Mouse (Mus musculus): ENCODE results near the gene Sod1. TPM values are rescaled to one million over a fixed set of nuclear protein-coding genes. Genes with fewer than 3 reads are reported as not detected.
A peak's percentile ranks its signal among the peaks of the same experiment; 100 is the strongest.

Sod1 gene
- total and polyA plus RNA-seq, 2 experiments from 2014 or later = 222 to 1,411 TPM

DNA sequence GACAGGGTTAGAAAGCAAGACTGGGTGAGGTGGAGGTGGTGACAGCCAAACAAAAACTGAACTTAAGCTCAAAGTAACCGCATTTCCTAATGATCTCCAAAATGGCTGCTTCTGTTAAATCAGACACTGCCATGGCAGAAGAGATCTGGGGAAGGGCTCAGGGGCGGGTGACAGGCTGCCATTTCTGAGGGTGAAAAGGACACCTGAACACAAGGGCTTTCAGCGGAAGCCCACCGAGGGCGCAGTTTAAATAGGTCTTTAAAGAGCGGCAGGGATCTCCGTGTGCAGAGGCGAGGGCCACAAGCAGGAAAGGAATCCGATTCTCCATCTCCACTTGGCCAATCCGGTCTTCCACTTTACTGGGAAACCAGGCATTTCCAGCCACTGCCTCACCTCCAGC lies 13.1 kb downstream of the Sod1 start:
- Histone ChIP-seq H3K9ac (replicated peaks; ENCODE audit: low read depth, low read length) (no peak overlapping the region), H3K36me3 (replicated peaks; ENCODE audit: control insufficient read depth, insufficient read depth, low read length) (peaks cover 18% of the 10 kb centered on the region), H3K4me1 (ENCODE audit: control insufficient read depth, insufficient read depth) (peaks cover 12% of the 10 kb centered on the region), H3K9me3 (replicated peaks; ENCODE audit: control insufficient read depth, low read length) (no peaks in the 10 kb centered on the region), H3K4me2 (ENCODE audit: low read depth, low read length) (no peak overlapping the region), H3K4me3 (ENCODE audit: low read depth, low read length) (no peak overlapping the region), H3K27me3 (ENCODE audit: control insufficient read depth, insufficient read depth, low read length) (no peaks in the 10 kb centered on the region), H3K27ac (ENCODE audit: low read depth) (no peak overlapping the region)
- ATAC-seq (ENCODE audit: insufficient read depth, low read depth) = no peak
- 94% methylated on average over 10 of the region's 10 CpGs for WGBS
- DNase-seq (ENCODE audit: low spot score) = no peak
- no peak for TF ChIP-seq CTCF (IDR thresholded peaks at IDR 0.05; ENCODE audit: low read depth)

DNA sequence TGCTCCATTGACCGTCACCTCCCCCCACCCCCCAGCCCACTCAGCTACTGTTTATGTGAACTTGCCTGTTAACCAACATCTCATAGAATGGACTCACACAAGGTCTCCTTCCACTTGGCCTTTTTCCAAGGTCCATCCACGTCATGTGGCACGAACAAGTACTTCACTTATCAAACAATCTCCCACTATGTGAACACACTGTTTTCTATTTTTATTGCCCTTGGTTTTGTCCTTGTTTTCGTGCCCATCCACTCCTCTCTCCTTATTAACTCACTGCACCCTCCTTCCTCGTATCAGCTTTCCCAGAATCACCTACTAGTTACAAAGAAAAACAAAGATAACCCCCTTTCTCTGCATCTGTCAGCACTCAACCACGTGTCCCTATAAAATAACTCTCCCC lies 14.1 kb downstream of the Sod1 start:
- ATAC-seq (ENCODE audit: insufficient read depth, low read depth) = peak; percentile 55; the same call in 1 of the 2 replicates
- Histone ChIP-seq H3K4me1 (ENCODE audit: control insufficient read depth, insufficient read depth) (peaks cover 12% of the 10 kb centered on the region), H3K27me3 (ENCODE audit: control insufficient read depth, insufficient read depth, low read length) (no peaks in the 10 kb centered on the region), H3K4me3 (ENCODE audit: low read depth, low read length) (no peak overlapping the region), H3K36me3 (replicated peaks; ENCODE audit: control insufficient read depth, insufficient read depth, low read length) (peaks cover 21% of the 10 kb centered on the region), H3K9ac (replicated peaks; ENCODE audit: low read depth, low read length) (no peak overlapping the region), H3K4me2 (ENCODE audit: low read depth, low read length) (no peak overlapping the region), H3K9me3 (replicated peaks; ENCODE audit: control insufficient read depth, low read length) (no peaks in the 10 kb centered on the region), H3K27ac (ENCODE audit: low read depth) (peak overlapping the region; percentile 55; the same call in 1 of the 2 replicates)
- TF ChIP-seq EP300 (IDR thresholded peaks at IDR 0.05; ENCODE audit: low read depth) (no peak), CTCF (IDR thresholded peaks at IDR 0.05; ENCODE audit: low read depth) (no peak)
- peak; percentile 23 for DNase-seq (ENCODE audit: low spot score)
- 21% methylated on average over 6 of the region's 6 CpGs for WGBS

DNA sequence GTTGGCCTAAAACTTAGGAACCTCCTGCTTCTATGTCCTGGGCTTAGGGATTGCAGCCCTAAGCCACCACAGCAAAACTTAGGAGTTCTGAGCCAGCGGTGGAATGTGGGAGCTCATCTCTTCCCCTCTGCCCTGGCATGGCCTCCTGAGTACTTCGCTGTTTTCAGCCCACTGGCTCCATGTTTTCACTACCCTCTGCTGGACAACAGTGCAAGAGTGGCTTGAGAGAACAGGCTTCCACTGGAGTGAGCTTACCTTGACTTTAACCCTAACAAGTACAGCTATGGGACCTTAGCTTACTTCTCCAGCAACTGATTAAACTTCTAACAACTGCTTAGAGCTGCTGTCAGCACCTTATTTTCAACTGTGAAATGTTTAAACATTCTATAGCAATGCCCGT lies 14.6 kb downstream of the Sod1 start:
- peak overlapping the region; percentile 55 for H3K27ac ChIP-seq (ENCODE audit: low read depth)

DNA sequence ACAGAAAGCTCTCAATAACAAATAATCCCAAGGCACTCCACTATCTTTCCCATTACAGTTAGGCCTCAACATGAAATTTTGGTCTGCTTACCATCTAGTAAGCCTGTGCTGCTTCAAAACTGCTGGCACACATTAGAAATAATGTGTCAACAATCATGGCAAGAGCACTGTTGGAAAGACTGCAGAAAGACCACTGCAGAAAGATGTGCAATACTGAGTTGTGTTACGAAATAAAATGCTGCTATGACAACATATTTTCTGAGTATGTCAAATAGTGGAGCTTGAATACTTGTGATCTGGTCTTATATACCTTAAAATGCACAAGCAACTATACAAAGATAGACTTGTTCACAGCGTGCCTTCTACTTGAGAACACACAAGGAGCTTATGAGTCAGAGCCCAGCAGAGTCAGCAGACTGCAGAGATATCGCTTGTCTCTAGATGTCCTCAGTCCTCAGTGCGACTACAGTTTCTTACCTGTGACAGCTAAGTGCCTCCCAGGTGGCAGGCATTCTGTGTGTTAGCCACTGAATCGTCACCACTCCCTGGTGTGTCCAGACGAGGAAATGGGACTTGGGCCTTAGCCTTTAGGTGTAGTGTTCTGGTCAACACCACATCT lies 18.7 kb downstream of the Sod1 start:
- Histone ChIP-seq H3K4me2 (ENCODE audit: low read depth, low read length) (no peak overlapping the region), H3K4me3 (ENCODE audit: low read depth, low read length) (no peak overlapping the region), H3K27me3 (ENCODE audit: control insufficient read depth, insufficient read depth, low read length) (no peaks in the 10 kb centered on the region), H3K27ac (ENCODE audit: low read depth) (no peak overlapping the region), H3K9me3 (replicated peaks; ENCODE audit: control insufficient read depth, low read length) (no peaks in the 10 kb centered on the region), H3K36me3 (replicated peaks; ENCODE audit: control insufficient read depth, insufficient read depth, low read length) (peaks cover 60% of the 10 kb centered on the region), H3K9ac (replicated peaks; ENCODE audit: low read depth, low read length) (no peak overlapping the region), H3K4me1 (ENCODE audit: control insufficient read depth, insufficient read depth) (peaks cover 11% of the 10 kb centered on the region)
- DNase-seq (ENCODE audit: low spot score) = no peak
- 85% methylated on average over 6 of the region's 6 CpGs for WGBS
- no peak for ATAC-seq (ENCODE audit: insufficient read depth, low read depth)
- TF ChIP-seq CTCF (IDR thresholded peaks at IDR 0.05; ENCODE audit: low read depth) (no peak), EP300 (IDR thresholded peaks at IDR 0.05; ENCODE audit: low read depth) (no peak)

More for the DNA sequence above, 14.6 kb downstream of the Sod1 start:
- peak; percentile 20 for DNase-seq (ENCODE audit: low spot score)
- H3K9me3 ChIP-seq (replicated peaks; ENCODE audit: control insufficient read depth, low read length) = no peaks in the 10 kb centered on the region
- TF ChIP-seq CTCF (IDR thresholded peaks at IDR 0.05; ENCODE audit: low read depth) (peak; percentile 42), EP300 (IDR thresholded peaks at IDR 0.05; ENCODE audit: low read depth) (no peak)
- H3K4me3 ChIP-seq (ENCODE audit: low read depth, low read length) = no peak overlapping the region
- no peak overlapping the region for H3K4me2 ChIP-seq (ENCODE audit: low read depth, low read length)
- no peak overlapping the region for H3K9ac ChIP-seq (replicated peaks; ENCODE audit: low read depth, low read length)
- WGBS = 52% methylated on average over 3 of the region's 3 CpGs
- peak; percentile 75 for ATAC-seq (ENCODE audit: insufficient read depth, low read depth)
- peaks cover 21% of the 10 kb centered on the region for H3K36me3 ChIP-seq (replicated peaks; ENCODE audit: control insufficient read depth, insufficient read depth, low read length)
- peaks cover 12% of the 10 kb centered on the region for H3K4me1 ChIP-seq (ENCODE audit: control insufficient read depth, insufficient read depth)
- H3K27me3 ChIP-seq (ENCODE audit: control insufficient read depth, insufficient read depth, low read length) = no peaks in the 10 kb centered on the region

DNA sequence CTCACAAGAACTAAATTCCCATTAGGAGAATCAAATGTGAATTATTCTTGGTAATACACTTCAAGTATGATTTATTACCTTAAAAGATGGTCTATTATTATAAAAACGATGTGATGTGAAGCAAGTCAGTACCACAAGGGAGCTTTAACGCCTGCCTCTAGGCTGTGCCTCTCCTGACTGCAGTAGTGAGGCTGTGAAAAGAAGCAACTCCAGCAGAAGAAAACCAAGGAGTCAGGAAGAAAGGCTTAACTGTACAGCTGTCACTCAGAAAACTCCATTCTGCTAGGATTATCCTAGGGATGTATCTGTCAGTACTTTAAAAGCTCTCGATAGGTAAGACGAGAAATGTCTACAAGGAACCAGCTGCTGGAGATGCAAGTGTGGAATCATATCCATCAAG lies 21.3 kb downstream of the Sod1 start:
- Histone ChIP-seq H3K36me3 (replicated peaks; ENCODE audit: control insufficient read depth, insufficient read depth, low read length) (peaks cover 84% of the 10 kb centered on the region), H3K9ac (replicated peaks; ENCODE audit: low read depth, low read length) (no peak overlapping the region), H3K4me2 (ENCODE audit: low read depth, low read length) (no peak overlapping the region), H3K9me3 (replicated peaks; ENCODE audit: control insufficient read depth, low read length) (no peaks in the 10 kb centered on the region), H3K27me3 (ENCODE audit: control insufficient read depth, insufficient read depth, low read length) (no peaks in the 10 kb centered on the region), H3K27ac (ENCODE audit: low read depth) (no peak overlapping the region), H3K4me3 (ENCODE audit: low read depth, low read length) (no peak overlapping the region), H3K4me1 (ENCODE audit: control insufficient read depth, insufficient read depth) (no peaks in the 10 kb centered on the region)
- ATAC-seq (ENCODE audit: insufficient read depth, low read depth) (no peak), DNase-seq (ENCODE audit: low spot score) (no peak)
- TF ChIP-seq CTCF (IDR thresholded peaks at IDR 0.05; ENCODE audit: low read depth) (no peak), EP300 (IDR thresholded peaks at IDR 0.05; ENCODE audit: low read depth) (no peak)
- WGBS = 90% methylated on average over 4 of the region's 4 CpGs

All from heart, postnatal 0 days (tissue).